Mouse (Mus musculus): ENCODE data around the gene Rhot1. TPM values are rescaled to one million over a fixed set of nuclear protein-coding genes. Genes with fewer than 3 reads are reported as not detected.

Rhot1 gene
- polyA plus RNA-seq, 1 experiment: 35.5 TPM

DNA sequence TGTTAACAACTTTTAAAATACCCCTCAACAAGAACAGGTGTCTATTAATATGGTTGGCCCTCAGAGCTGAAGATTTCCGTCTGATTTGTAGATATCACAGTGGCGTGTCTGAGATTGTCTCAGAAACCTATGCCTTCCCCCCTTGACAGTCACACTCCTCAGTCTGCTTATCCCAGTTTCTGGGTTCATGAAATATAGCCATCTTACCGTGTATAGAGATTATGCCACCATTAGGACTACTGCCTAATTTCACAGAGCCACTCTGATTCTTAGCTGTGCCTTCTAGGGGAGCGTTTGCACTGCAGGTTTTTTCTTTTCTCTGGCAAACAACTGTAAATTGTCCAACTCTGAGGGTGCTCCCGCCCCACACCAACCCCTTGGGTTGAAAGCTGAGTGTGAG lies 62.3 kb downstream of the Rhot1 start:
- Histone ChIP-seq H3K4me1 (ENCODE audit: control insufficient read depth, insufficient read depth, low read length) (no peaks in the 10 kb centered on the region), H3K27me3 (ENCODE audit: control insufficient read depth, insufficient read depth, low read length) (no peaks in the 10 kb centered on the region), H3K27ac (ENCODE audit: control insufficient read depth, insufficient read depth, low read depth, low read length) (no peak overlapping the region), H3K4me3 (ENCODE audit: control insufficient read depth, low read depth, low read length) (no peak overlapping the region), H3K36me3 (ENCODE audit: control insufficient read depth, insufficient read depth, low read length) (peaks cover 2% of the 10 kb centered on the region; the same call in 1 of the 2 replicates)
- TF ChIP-seq CTCF (IDR thresholded peaks at IDR 0.05; ENCODE audit: control insufficient read depth, insufficient read depth, insufficient replicate concordance, low read depth, low read length) (no peak), POLR2A (IDR thresholded peaks at IDR 0.05; ENCODE audit: control insufficient read depth, low read depth, low read length) (no peak)

DNA sequence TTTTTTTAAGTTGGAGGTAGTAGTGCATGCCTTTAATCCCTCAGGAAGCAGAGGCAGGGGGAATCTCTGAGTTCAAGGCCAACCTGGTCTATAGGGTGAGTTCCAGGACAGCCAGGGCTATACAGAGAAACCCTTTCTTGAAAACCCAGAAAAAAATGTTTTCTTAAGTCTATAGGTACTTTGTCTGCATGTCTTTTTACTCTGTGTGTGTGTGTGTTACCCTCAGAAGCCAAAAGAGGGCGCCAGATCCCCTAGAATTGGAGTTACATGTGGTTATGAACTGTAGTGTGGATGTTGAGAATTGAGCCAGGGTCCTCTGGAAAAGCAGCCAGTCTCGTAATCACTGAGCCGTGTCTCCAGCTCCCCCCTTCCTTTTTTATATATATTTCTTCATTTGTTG lies 66.2 kb downstream of the Rhot1 start:
- H3K27me3 ChIP-seq (ENCODE audit: control insufficient read depth, insufficient read depth, low read length): no peaks in the 10 kb centered on the region
- H3K27ac ChIP-seq (ENCODE audit: control insufficient read depth, insufficient read depth, low read depth, low read length): no peak overlapping the region
- H3K4me3 ChIP-seq (ENCODE audit: control insufficient read depth, low read depth, low read length): no peak overlapping the region
- no peaks in the 10 kb centered on the region for H3K4me1 ChIP-seq (ENCODE audit: control insufficient read depth, insufficient read depth, low read length)
- TF ChIP-seq CTCF (IDR thresholded peaks at IDR 0.05; ENCODE audit: control insufficient read depth, insufficient read depth, insufficient replicate concordance, low read depth, low read length) (no peak), POLR2A (IDR thresholded peaks at IDR 0.05; ENCODE audit: control insufficient read depth, low read depth, low read length) (no peak)
- H3K36me3 ChIP-seq (ENCODE audit: control insufficient read depth, insufficient read depth, low read length): no peaks in the 10 kb centered on the region

DNA sequence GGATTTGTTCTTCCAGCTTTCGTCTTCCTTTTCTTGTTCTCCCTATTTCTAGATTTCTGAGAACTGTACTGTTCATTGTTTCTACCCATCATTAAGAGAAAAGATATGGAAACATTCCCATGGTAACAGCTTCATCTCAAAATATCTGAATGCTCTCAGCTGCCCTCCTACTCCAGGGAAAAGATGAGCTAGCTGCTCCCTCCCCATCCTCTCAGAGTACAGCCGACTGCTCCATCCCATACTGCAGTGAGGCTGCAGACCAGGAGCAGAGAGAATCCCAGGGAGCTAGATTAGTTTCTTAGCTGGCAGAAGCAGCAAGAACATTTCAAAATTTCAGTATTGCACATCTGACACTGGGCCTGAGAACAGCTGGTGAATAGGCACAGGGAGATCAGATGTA lies 69.2 kb downstream of the Rhot1 start:
- H3K27me3 ChIP-seq (ENCODE audit: control insufficient read depth, insufficient read depth, low read length): no peaks in the 10 kb centered on the region
- H3K4me1 ChIP-seq (ENCODE audit: control insufficient read depth, insufficient read depth, low read length): no peaks in the 10 kb centered on the region
- TF ChIP-seq POLR2A (IDR thresholded peaks at IDR 0.05; ENCODE audit: control insufficient read depth, low read depth, low read length): no peak
- no peak for TF ChIP-seq CTCF (IDR thresholded peaks at IDR 0.05; ENCODE audit: control insufficient read depth, insufficient read depth, insufficient replicate concordance, low read depth, low read length)
- no peak overlapping the region for H3K27ac ChIP-seq (ENCODE audit: control insufficient read depth, insufficient read depth, low read depth, low read length)
- H3K36me3 ChIP-seq (ENCODE audit: control insufficient read depth, insufficient read depth, low read length): no peaks in the 10 kb centered on the region
- no peak overlapping the region for H3K4me3 ChIP-seq (ENCODE audit: control insufficient read depth, low read depth, low read length)

DNA sequence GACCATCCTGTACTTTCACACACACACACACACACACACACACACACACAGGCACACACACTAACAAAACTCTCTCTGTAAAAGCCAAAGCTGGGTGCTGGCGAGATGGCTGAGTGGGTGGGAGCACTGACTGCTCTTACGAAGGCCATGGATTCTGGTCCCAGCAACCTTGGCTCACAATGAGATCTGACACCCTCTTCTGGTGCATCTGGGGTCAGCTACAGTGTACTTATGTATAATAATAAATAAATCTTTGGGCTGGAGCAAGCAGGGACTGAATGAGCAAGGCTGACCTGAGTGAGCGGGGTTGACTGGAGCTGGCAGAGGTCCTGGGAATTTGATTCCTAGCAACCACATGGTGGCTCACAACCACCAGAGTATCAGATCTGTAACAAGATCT lies 75.0 kb downstream of the Rhot1 start:
- no peak overlapping the region for H3K4me3 ChIP-seq (ENCODE audit: control insufficient read depth, low read depth, low read length)
- no peaks in the 10 kb centered on the region for H3K4me1 ChIP-seq (ENCODE audit: control insufficient read depth, insufficient read depth, low read length)
- H3K27me3 ChIP-seq (ENCODE audit: control insufficient read depth, insufficient read depth, low read length): no peaks in the 10 kb centered on the region
- no peaks in the 10 kb centered on the region for H3K36me3 ChIP-seq (ENCODE audit: control insufficient read depth, insufficient read depth, low read length)
- no peak overlapping the region for H3K27ac ChIP-seq (ENCODE audit: control insufficient read depth, insufficient read depth, low read depth, low read length)
- no peak for TF ChIP-seq CTCF (IDR thresholded peaks at IDR 0.05; ENCODE audit: control insufficient read depth, insufficient read depth, insufficient replicate concordance, low read depth, low read length)
- no peak for TF ChIP-seq POLR2A (IDR thresholded peaks at IDR 0.05; ENCODE audit: control insufficient read depth, low read depth, low read length)

DNA sequence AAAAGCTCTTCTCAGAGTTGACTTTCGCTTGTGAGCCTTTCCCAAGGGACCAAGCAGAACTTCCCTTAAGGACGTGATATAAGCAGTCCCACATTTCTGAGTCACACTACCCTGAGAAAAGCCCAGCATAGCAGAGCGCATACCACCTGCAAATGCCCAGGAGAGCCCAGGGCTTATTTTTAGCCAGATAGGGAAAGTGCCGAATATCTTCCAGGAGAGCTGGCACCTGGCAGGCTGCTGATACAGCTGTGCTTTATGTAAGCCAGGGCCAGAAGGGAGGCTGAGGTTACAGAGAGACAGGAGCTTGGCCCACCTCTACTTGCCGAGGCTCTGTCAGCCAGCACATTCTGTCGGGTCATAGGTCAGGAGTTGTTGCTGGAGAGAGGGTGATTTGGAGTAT lies 75.8 kb downstream of the Rhot1 start:
- TF ChIP-seq CTCF (IDR thresholded peaks at IDR 0.05; ENCODE audit: control insufficient read depth, insufficient read depth, insufficient replicate concordance, low read depth, low read length): no peak
- no peak for TF ChIP-seq POLR2A (IDR thresholded peaks at IDR 0.05; ENCODE audit: control insufficient read depth, low read depth, low read length)
- H3K27me3 ChIP-seq (ENCODE audit: control insufficient read depth, insufficient read depth, low read length): no peaks in the 10 kb centered on the region
- no peak overlapping the region for H3K4me3 ChIP-seq (ENCODE audit: control insufficient read depth, low read depth, low read length)

DNA sequence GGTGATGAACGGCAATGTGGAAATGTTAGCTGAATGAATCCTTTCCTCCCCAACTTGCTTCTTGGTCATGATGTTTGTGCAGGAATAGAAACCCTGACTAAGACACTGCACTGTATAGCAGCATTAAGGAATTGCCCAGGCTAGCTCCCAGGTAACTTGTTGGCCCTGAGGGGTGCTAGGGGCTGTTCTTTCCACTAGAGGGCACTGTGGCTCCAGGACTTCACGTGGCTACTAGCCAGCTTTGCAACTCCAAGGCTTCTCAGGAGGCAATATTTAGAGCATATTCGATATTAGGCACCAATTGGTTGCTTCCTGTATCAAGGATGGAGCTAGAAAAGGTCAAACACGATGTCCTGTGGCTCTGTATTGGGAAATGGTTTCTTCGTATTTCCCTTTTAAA lies 78.3 kb downstream of the Rhot1 start:
- TF ChIP-seq POLR2A (IDR thresholded peaks at IDR 0.05; ENCODE audit: control insufficient read depth, low read depth, low read length) (no peak), CTCF (IDR thresholded peaks at IDR 0.05; ENCODE audit: control insufficient read depth, insufficient read depth, insufficient replicate concordance, low read depth, low read length) (peak; percentile 84; the same call in 1 of the 2 replicates)
- Histone ChIP-seq H3K27ac (ENCODE audit: control insufficient read depth, insufficient read depth, low read depth, low read length) (no peak overlapping the region), H3K36me3 (ENCODE audit: control insufficient read depth, insufficient read depth, low read length) (no peaks in the 10 kb centered on the region), H3K4me3 (ENCODE audit: control insufficient read depth, low read depth, low read length) (no peak overlapping the region), H3K4me1 (ENCODE audit: control insufficient read depth, insufficient read depth, low read length) (peaks cover 2% of the 10 kb centered on the region; the same call in 1 of the 2 replicates), H3K27me3 (ENCODE audit: control insufficient read depth, insufficient read depth, low read length) (no peaks in the 10 kb centered on the region)

More for the DNA sequence above, 75.8 kb downstream of the Rhot1 start:
- no peaks in the 10 kb centered on the region for H3K36me3 ChIP-seq (ENCODE audit: control insufficient read depth, insufficient read depth, low read length)
- no peak overlapping the region for H3K27ac ChIP-seq (ENCODE audit: control insufficient read depth, insufficient read depth, low read depth, low read length)
- H3K4me1 ChIP-seq (ENCODE audit: control insufficient read depth, insufficient read depth, low read length): peaks cover 2% of the 10 kb centered on the region; the same call in 1 of the 2 replicates

DNA sequence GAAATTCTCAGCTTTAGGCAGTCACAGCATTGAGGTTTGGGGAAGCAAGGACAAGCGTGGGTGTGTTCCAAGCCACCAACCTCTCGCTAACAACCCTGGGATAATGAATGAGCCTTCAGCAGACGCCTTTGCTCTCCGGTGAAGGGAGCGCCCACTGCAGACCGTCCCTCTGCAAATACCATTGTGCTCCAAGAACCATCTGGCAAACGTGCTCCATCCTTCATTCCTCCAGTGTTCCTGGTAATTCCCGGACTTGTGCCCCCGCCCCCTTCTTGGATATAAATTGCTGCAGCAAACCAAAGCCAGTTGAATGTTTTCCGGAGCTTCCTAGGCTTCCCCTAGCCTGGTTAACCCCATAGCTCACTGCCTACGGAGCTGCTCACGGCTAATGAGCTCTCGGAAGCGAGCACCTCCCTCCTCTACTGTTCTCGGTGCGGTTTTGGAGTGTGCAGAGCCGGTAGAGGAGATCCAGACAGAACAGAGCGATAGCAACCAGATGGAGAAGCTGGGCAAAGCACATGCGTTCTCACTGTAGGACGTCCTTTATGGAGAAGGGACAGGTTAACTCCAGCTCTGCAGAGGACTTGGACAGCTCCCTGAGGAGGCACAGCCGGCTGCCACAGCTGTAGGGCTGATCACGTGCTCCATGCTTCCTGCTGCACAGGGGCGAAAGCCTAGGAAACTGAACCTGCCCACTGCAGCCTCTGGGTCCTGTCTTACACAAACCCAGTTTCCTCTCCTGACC lies 81.1 kb downstream of the Rhot1 start:
- no peak overlapping the region for H3K4me3 ChIP-seq (ENCODE audit: control insufficient read depth, low read depth, low read length)
- H3K27ac ChIP-seq (ENCODE audit: control insufficient read depth, insufficient read depth, low read depth, low read length): no peak overlapping the region
- H3K27me3 ChIP-seq (ENCODE audit: control insufficient read depth, insufficient read depth, low read length): no peaks in the 10 kb centered on the region
- no peaks in the 10 kb centered on the region for H3K36me3 ChIP-seq (ENCODE audit: control insufficient read depth, insufficient read depth, low read length)
- TF ChIP-seq CTCF (IDR thresholded peaks at IDR 0.05; ENCODE audit: control insufficient read depth, insufficient read depth, insufficient replicate concordance, low read depth, low read length) (no peak), POLR2A (IDR thresholded peaks at IDR 0.05; ENCODE audit: control insufficient read depth, low read depth, low read length) (no peak)
- H3K4me1 ChIP-seq (ENCODE audit: control insufficient read depth, insufficient read depth, low read length): peaks cover 4% of the 10 kb centered on the region
